Mouse (Mus musculus): ENCODE data around the gene Ptgds. TPM values are rescaled to one million over a fixed set of nuclear protein-coding genes. Genes with fewer than 3 reads are reported as not detected.

Gene Ptgds
- total RNA-seq, 2 experiments from 2014 or later: 1,632 to 2,529 TPM

- no peak for DNase-seq (ENCODE audit: extremely low spot score in 1 of 2, low spot score in 2 of 2)
- Histone ChIP-seq H3K4me3 (no peak overlapping the region), H3K27ac (no peak overlapping the region)
- intact Hi-C loops (cut with DNase I): no loop called here
- TF ChIP-seq CTCF (IDR thresholded peaks at IDR 0.05): no peak
Observed at GRCm38 (mm10) chr2:25434292-25434691, 35.6 kb downstream of the Ptgds start.

GRCm38 (mm10) chr2:25433101-25433500 is 36.7 kb downstream of the Ptgds start:
- no peak for TF ChIP-seq CTCF (IDR thresholded peaks at IDR 0.05)
- intact Hi-C loops (cut with DNase I): no loop called here
- no peak overlapping the region for H3K4me3 ChIP-seq
- H3K27ac ChIP-seq: no peak overlapping the region
- no peak for DNase-seq (ENCODE audit: extremely low spot score in 1 of 2, low spot score in 2 of 2)

- TF ChIP-seq CTCF (IDR thresholded peaks at IDR 0.05): no peak
- Histone ChIP-seq H3K27ac (0 out of 2 replicates have a peak overlapping the region, but pooled peaks have one; percentile 8), H3K4me3 (no peak overlapping the region)
- intact Hi-C loops (cut with DNase I): no loop called here
- DNase-seq (ENCODE audit: extremely low spot score in 1 of 2, low spot score in 2 of 2): no peak
Observed at GRCm38 (mm10) chr2:25432326-25433098, 37.3 kb downstream of the Ptgds start.

DNA sequence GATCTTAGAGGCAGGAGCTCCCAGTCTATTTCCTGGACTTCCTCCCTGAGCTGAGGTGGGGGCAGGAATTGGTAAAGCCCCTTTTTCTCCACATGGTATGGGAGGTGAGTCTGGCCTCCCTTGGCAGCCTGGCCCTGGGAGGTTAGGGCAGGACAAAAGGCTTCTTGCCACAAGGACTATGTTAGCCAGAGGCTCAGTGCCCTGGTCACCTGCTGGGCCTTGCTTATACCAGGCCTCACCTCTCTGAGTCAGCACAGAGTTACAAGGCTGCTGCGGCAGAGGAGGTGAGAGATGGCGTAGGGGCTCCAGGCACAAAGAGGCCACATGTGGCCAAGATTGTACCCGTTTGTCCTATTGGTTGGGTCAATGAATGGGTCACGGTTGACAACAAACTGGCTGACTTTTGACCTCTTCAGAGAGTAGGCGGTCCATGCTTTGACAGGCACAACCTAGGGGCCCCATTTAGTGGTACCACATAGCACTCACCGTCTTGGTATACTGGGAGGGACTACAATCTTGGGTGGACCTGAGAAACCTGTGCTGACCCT is 38.5 kb downstream of the Ptgds start:
- intact Hi-C loops (cut with DNase I): loop anchor here (2.0 kb wide), 1 partner anchor 19 kb away; no protein-coding TSS in a partner anchor
- peak overlapping the region; percentile 97 for H3K4me3 ChIP-seq
- no peak for TF ChIP-seq CTCF (IDR thresholded peaks at IDR 0.05)
- DNase-seq (ENCODE audit: extremely low spot score in 1 of 2, low spot score in 2 of 2): no peak
- peak overlapping the region; percentile 96 for H3K27ac ChIP-seq

DNA sequence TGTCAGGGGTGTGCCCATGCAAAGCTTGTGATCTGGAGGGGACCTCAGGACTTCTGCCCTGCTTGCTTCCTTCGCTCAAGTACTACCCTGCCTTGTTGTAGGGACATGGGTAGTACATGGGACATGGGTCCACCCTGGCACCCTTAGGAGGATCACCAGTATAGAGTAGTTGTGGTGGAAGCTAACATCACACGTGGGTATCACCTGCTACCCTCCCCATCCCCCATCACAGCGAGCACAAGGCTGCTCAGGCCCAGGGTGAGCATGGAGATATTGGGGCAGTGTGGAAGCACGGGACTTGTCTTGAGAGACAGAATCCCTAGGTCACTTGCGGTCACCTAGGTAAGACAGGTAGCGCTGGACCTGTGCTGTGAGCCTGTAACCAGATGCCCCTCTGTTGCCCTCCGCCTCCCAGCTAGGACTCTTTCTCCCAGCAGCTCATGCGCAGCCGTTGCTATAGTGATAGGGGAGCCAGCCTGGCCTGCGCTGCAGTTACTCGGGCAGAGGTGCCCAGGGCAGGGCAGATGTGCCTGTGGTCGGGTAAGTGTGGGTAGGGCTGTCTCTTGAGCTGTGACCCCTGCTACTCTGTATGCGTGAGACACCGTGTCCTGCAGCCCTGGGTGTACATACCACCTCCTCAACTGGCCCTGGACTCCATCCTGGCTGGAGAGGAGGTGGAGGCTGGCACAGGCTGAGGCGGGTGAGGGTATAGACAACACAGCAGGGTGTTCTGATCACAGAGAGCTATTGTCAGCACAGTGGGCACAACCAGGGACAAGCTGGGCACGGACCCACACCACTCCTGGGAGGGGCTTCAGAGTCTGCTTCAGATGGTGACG is 39.2 kb downstream of the Ptgds start:
- Histone ChIP-seq H3K4me3 (peak overlapping the region; percentile 97), H3K27ac (peak overlapping the region; percentile 96)
- no peak for TF ChIP-seq CTCF (IDR thresholded peaks at IDR 0.05)
- DNase-seq (ENCODE audit: extremely low spot score in 1 of 2, low spot score in 2 of 2): no peak
- intact Hi-C loops (cut with DNase I): loop anchor here (2.0 kb wide), 1 partner anchor 20 kb away; no protein-coding TSS in a partner anchor

- no peak for TF ChIP-seq CTCF (IDR thresholded peaks at IDR 0.05)
- no peak for DNase-seq (ENCODE audit: extremely low spot score in 1 of 2, low spot score in 2 of 2)
- intact Hi-C loops (cut with DNase I): loop anchor here (2.0 to 5.0 kb wide), 4 partner anchors 21 to 71 kb away; partner anchors contain the start of genes C8g, Fbxw5 and Paxx
- Histone ChIP-seq H3K4me3 (peak overlapping the region; percentile 97), H3K27ac (peak overlapping the region; percentile 96)
Observed at GRCm38 (mm10) chr2:25429435-25430180, 40.2 kb downstream of the Ptgds start.

GRCm38 (mm10) chr2:25428442-25429236 is 41.2 kb downstream of the Ptgds start, which contains the start of gene Abca2:
TSS of gene Abca2 (plus strand) at chr2:25428703.
- H3K4me3 ChIP-seq: peak within 1 kb of the TSS; percentile 97
- intact Hi-C loops (cut with DNase I): loop anchor here (2.0 to 5.0 kb wide), 3 partner anchors 32 to 72 kb away; partner anchors contain the start of genes C8g, Fbxw5 and Paxx
- peak; percentile 98 for TF ChIP-seq CTCF (IDR thresholded peaks at IDR 0.05)
- peak; percentile 98 for DNase-seq (ENCODE audit: extremely low spot score in 1 of 2, low spot score in 2 of 2)
- peak within 1 kb of the TSS; percentile 96 for H3K27ac ChIP-seq

GRCm38 (mm10) chr2:25427256-25427655 is 42.6 kb downstream of the Ptgds start:
- DNase-seq (ENCODE audit: extremely low spot score in 1 of 2, low spot score in 2 of 2): no peak
- H3K4me3 ChIP-seq: no peak overlapping the region
- intact Hi-C loops (cut with DNase I): loop anchor here (2.0 to 5.0 kb wide), 2 partner anchors 55 to 126 kb away; no protein-coding TSS in a partner anchor
- TF ChIP-seq CTCF (IDR thresholded peaks at IDR 0.05): no peak
- no peak overlapping the region for H3K27ac ChIP-seq

- peak; percentile 54 to 63 for DNase-seq (ENCODE audit: extremely low spot score in 1 of 2, low spot score in 2 of 2)
- TF ChIP-seq CTCF (IDR thresholded peaks at IDR 0.05): peak; percentile 80
- H3K27ac ChIP-seq: no peak overlapping the region
- intact Hi-C loops (cut with DNase I): loop anchor here (2.0 to 5.0 kb wide), 2 partner anchors 56 to 126 kb away; no protein-coding TSS in a partner anchor
- H3K4me3 ChIP-seq: no peak overlapping the region
Observed at GRCm38 (mm10) chr2:25426721-25427191, 43.1 kb downstream of the Ptgds start.

DNA sequence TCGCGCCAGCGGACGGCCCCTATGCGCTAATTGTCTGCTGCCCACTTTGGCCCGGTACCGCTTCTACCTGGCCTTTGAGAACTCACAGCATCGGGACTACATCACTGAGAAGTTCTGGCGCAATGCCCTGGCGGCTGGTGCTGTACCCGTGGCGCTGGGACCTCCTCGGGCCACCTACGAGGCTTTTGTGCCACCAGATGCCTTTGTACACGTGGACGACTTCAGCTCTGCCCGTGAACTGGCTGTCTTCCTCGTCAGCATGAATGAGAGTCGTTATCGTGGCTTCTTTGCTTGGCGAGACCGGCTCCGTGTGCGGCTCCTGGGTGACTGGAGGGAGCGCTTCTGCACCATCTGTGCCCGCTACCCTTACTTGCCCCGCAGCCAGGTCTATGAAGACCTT is 44.4 kb downstream of the Ptgds start:
- no peak for TF ChIP-seq CTCF (IDR thresholded peaks at IDR 0.05)
- Histone ChIP-seq H3K4me3 (no peak overlapping the region), H3K27ac (no peak overlapping the region)
- intact Hi-C loops (cut with DNase I): loop anchor here (5.0 kb wide), 1 partner anchor 57 kb away; no protein-coding TSS in a partner anchor
- no peak for DNase-seq (ENCODE audit: extremely low spot score in 1 of 2, low spot score in 2 of 2)
